Mouse (Mus musculus) kidney, embryonic 14.5 days (tissue): Measurements from ENCODE around the gene Pctp. TPM values are rescaled to one million over a fixed set of nuclear protein-coding genes. Genes with fewer than 3 reads are reported as not detected.

Experiments
- ATAC-seq: fragments of 200-750 bp; cut with Nextera tagmentation; 2 replicates; pipeline ENCODE4 v1.8.0; 2017; ENCODE audit warnings: moderate number of reproducible peaks, mild to moderate bottlenecking, moderate TSS enrichment, moderate library complexity; ENCODE audit not compliant: low FRiP score, low TSS enrichment
- H3K27ac ChIP-seq: fragments of 300-500 bp; sonication (generic); 2 replicates; pipeline ENCODE4 v1.5.1; 2014; ENCODE audit warnings: low read depth, mild to moderate bottlenecking, low read length, moderate library complexity, mixed read lengths
- H3K27me3 ChIP-seq: fragments of 300-500 bp; sonication (generic); 2 replicates; pipeline ENCODE4 v1.6.1; 2014; ENCODE audit warnings: mild to moderate bottlenecking, low read length; ENCODE audit not compliant: control insufficient read depth, insufficient read depth
- H3K36me3 ChIP-seq: fragments of 300-500 bp; sonication (generic); 2 replicates; pipeline ENCODE4 v1.6.1; 2014; ENCODE audit warnings: low read length, mixed read lengths; ENCODE audit not compliant: control insufficient read depth, insufficient read depth
- H3K4me1 ChIP-seq: fragments of 300-500 bp; sonication (generic); 2 replicates; pipeline ENCODE4 v1.6.1; 2014; ENCODE audit warnings: low read length, mixed read lengths; ENCODE audit not compliant: control insufficient read depth, insufficient read depth
- H3K4me2 ChIP-seq: fragments of 300-500 bp; sonication (generic); replicated peaks from 2 replicates; pipeline ENCODE4 v1.6.1; 2014; ENCODE audit warnings: low read depth, mild to moderate bottlenecking, low read length
- H3K4me3 ChIP-seq: fragments of 300-500 bp; sonication (generic); 2 replicates; pipeline ENCODE4 v1.5.1; 2014; ENCODE audit warnings: mild to moderate bottlenecking, low read length
- H3K9ac ChIP-seq: fragments of 300-500 bp; sonication (generic); 2 replicates; pipeline ENCODE4 v1.6.1; 2014; ENCODE audit warnings: low read depth, mild to moderate bottlenecking, low read length, moderate library complexity
- H3K9me3 ChIP-seq: fragments of 300-500 bp; sonication (generic); 2 replicates; pipeline ENCODE4 v1.6.1; 2016; ENCODE audit warnings: low read length; ENCODE audit not compliant: control insufficient read depth
- WGBS: fragments of 180-500 bp; shearing (Covaris S2); extraction: QIAGEN DNeasy Blood & Tissue Kit; methylation state at CpG from one replicate; pipeline ENCODE4 v1.1.7; 2014; 5-methylcytosine and 5-hydroxymethylcytosine counted together
- polyA plus RNA-seq: library from polyadenylated mRNA; unstranded; fragments of >200 nt; fragmentation: Nextera tagmentation; extraction: Ambion mirVana; gene quantifications from 2 replicates; pipeline ENCODE4 v1.2.1, GENCODE M21; 2014

Pctp gene
- polyA plus RNA-seq, 1 experiment from 2014 or later = 9.8 TPM

- no peak overlapping the region for H3K27ac ChIP-seq
- no peaks in the 10 kb centered on the region for H3K36me3 ChIP-seq
- peaks cover 4% of the 10 kb centered on the region; the same call in 1 of the 2 replicates for H3K4me1 ChIP-seq
- no peaks in the 10 kb centered on the region for H3K27me3 ChIP-seq
- ATAC-seq = peak; percentile 67
- H3K9me3 ChIP-seq = no peaks in the 10 kb centered on the region
- no peak overlapping the region for H3K4me3 ChIP-seq
- 22% methylated on average over 8 of the region's 8 CpGs for WGBS
- H3K9ac ChIP-seq = no peak overlapping the region
- H3K4me2 ChIP-seq = no peak overlapping the region
Observed at GRCm38 (mm10) chr11:89988936-89989589, 13.6 kb downstream of the Pctp start.

DNA sequence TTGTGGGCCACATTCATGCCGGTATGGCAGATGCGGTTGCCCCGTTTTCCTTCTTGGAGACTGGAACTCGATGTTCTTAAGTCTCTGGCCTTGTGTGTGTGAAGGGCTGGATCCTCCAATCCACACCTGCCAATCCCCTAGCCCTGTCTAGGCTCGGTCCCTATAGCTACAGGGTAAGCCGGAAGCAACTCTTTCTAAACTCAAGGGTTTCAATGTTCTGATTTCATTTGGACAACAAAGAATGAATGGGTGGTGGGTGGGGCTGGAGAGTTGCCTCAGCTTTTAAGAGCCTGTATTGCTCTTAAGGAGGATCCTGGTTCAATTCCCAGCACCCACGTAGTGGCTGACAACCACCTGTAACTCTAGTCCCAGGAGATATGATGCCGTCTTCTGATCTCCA lies 16.2 kb downstream of the Pctp start:
- ATAC-seq = no peak
- Histone ChIP-seq H3K27me3 (no peaks in the 10 kb centered on the region), H3K36me3 (no peaks in the 10 kb centered on the region), H3K4me3 (no peak overlapping the region), H3K9me3 (no peaks in the 10 kb centered on the region), H3K27ac (no peak overlapping the region), H3K9ac (no peak overlapping the region), H3K4me2 (no peak overlapping the region), H3K4me1 (peaks cover 4% of the 10 kb centered on the region; the same call in 1 of the 2 replicates)
- 89% methylated on average over 8 of the region's 8 CpGs for WGBS

DNA sequence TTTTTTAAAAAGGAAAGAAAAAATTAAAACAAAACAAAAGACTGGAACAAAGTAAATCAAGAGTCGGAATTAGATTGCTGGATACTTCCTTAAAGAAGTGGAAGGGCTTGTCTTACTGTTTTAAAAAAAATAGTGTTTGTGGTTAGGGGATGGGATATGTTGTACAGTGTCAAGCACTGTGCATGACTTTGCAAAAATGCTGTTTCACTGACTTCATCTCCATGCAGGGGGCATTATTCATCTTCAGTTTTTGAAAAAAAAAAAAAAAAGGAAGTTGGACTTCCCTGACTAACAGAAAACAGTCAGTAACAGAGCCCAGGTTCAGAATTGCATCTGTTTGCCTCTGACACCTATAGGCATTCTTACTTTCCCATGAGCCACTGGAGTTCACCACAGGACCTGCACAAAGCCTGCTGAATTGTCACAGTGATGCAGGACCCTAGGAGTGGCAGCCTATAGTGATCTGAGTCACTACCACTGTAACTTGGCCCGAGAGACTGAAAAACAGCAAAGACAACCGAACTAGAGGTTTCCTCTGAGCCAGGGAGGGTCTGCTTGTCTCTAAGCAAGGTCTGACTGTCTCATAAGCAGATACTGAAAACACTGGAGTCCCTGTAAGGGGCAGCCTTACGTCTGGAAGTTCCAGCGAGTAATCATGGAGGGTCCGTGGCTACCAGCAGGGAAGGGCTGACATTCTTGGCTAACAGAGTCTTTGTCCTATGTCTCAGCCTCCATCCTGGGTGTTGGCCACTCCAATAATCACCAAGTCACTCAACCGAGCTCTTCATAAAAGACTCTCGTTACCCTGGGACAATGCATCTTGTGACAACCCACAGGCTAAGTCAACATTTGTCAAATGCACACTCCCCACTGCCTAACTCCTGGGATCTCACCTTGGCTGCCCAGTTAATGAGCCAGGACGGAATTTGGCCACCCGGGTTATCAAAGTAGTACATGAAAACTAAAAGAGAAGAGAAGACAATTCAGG lies 17.2 kb downstream of the Pctp start:
- peak; percentile 80 for ATAC-seq
- Histone ChIP-seq H3K27me3 (no peaks in the 10 kb centered on the region), H3K36me3 (no peaks in the 10 kb centered on the region), H3K27ac (0 out of 2 replicates have a peak overlapping the region, but pooled peaks have one; percentile 4), H3K9me3 (no peaks in the 10 kb centered on the region), H3K4me3 (no peak overlapping the region), H3K4me2 (0 out of 2 replicates have a peak overlapping the region, but pooled peaks have one; percentile 2), H3K9ac (no peak overlapping the region), H3K4me1 (peaks cover 4% of the 10 kb centered on the region; the same call in 1 of the 2 replicates)
- WGBS = 38% methylated on average over 10 of the region's 10 CpGs

GRCm38 (mm10) chr11:89984436-89984835 lies 18.3 kb downstream of the Pctp start:
- Histone ChIP-seq H3K9ac (no peak overlapping the region), H3K4me2 (no peak overlapping the region), H3K4me3 (no peak overlapping the region), H3K4me1 (peaks cover 4% of the 10 kb centered on the region; the same call in 1 of the 2 replicates), H3K9me3 (no peaks in the 10 kb centered on the region), H3K36me3 (no peaks in the 10 kb centered on the region), H3K27ac (no peak overlapping the region), H3K27me3 (no peaks in the 10 kb centered on the region)
- ATAC-seq = no peak
- 98% methylated on average over 5 of the region's 5 CpGs for WGBS

- ATAC-seq = no peak
- H3K27ac ChIP-seq = no peak overlapping the region
- H3K4me1 ChIP-seq = peaks cover 4% of the 10 kb centered on the region; the same call in 1 of the 2 replicates
- H3K4me3 ChIP-seq = no peak overlapping the region
- no peaks in the 10 kb centered on the region for H3K36me3 ChIP-seq
- 80% methylated on average over 2 of the region's 2 CpGs for WGBS
- no peak overlapping the region for H3K4me2 ChIP-seq
- no peak overlapping the region for H3K9ac ChIP-seq
- no peaks in the 10 kb centered on the region for H3K9me3 ChIP-seq
- H3K27me3 ChIP-seq = no peaks in the 10 kb centered on the region
Observed at GRCm38 (mm10) chr11:89982918-89983317, 19.8 kb downstream of the Pctp start.

DNA sequence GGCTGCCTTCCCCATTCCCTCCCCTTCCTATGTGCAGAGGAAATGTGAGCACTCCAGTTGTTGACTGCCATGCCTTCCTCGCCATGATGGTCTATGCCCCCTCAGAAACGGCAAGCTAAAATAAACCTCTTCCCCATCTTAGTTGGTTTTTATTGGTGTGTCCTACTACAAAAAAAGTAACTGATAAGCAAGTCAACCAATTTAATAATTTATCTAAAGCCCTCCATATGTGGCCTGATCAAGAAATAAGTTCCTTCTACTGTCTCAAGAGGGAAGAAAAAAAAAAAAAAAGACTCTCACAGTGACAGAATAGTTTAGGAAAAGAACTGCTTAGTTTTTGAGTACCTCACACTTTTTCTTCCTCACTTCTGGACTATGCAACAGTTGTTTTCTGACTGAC lies 22.6 kb downstream of the Pctp start:
- Histone ChIP-seq H3K9me3 (no peaks in the 10 kb centered on the region), H3K4me3 (no peak overlapping the region), H3K27me3 (no peaks in the 10 kb centered on the region), H3K4me1 (no peaks in the 10 kb centered on the region), H3K36me3 (no peaks in the 10 kb centered on the region), H3K27ac (no peak overlapping the region), H3K4me2 (no peak overlapping the region), H3K9ac (no peak overlapping the region)
- ATAC-seq = no peak
- 98% methylated on average over 2 of the region's 2 CpGs for WGBS

GRCm38 (mm10) chr11:89978914-89979818 lies 23.5 kb downstream of the Pctp start:
- Histone ChIP-seq H3K36me3 (no peaks in the 10 kb centered on the region), H3K27me3 (no peaks in the 10 kb centered on the region), H3K9me3 (no peaks in the 10 kb centered on the region), H3K4me1 (no peaks in the 10 kb centered on the region), H3K27ac (peak overlapping the region; percentile 53; the same call in 1 of the 2 replicates), H3K4me3 (no peak overlapping the region), H3K9ac (no peak overlapping the region), H3K4me2 (no peak overlapping the region)
- ATAC-seq = no peak
- WGBS = 55% methylated on average over 11 of the region's 11 CpGs

DNA sequence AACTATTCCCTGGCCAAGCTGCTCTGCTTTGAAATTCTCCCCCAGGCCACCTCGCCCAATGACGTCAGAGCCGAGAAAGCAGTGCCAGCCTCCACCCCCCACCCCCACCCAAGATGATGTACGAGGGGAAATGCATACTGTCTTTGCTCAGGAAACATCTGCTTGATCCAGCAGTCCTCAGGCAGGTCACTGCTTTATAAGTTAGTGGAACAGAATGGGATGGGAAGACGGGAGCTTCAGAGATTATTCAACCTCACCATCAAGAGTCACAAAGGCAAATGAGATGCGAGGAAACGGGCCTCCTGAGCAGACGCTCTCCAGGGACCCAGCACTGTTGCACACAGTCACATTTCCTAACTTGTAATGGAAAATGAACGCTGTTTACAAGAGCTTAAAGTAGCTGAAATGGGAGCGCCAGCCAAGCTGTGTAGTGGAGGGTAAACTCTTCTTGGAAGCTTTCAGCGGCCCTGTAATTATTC lies 24.3 kb downstream of the Pctp start:
- Histone ChIP-seq H3K4me1 (no peaks in the 10 kb centered on the region), H3K4me2 (0 out of 2 replicates have a peak overlapping the region, but pooled peaks have one; percentile 1), H3K27ac (no peak overlapping the region), H3K27me3 (no peaks in the 10 kb centered on the region), H3K9me3 (no peaks in the 10 kb centered on the region), H3K36me3 (no peaks in the 10 kb centered on the region), H3K4me3 (no peak overlapping the region), H3K9ac (no peak overlapping the region)
- 0 out of 2 replicates have a peak, but pooled peaks have one; percentile 60 for ATAC-seq
- WGBS = 41% methylated on average over 11 of the region's 11 CpGs
